Mouse (Mus musculus) limb, embryonic 11.5 days (tissue): ENCODE results near the gene Chadl. TPM values are rescaled to one million over a fixed set of nuclear protein-coding genes. Genes with fewer than 3 reads are reported as not detected.
"Not testable (repeated sequence)": the region's sequence is repeated elsewhere in the genome, so short reads cannot be mapped to it uniquely, and the experiment has no call there.

Experiments used
- ATAC-seq: fragments of 200-750 bp; cut with Nextera tagmentation; 2 replicates; pipeline ENCODE4 v1.8.0; 2017; ENCODE audit warnings: low read depth; ENCODE audit not compliant: insufficient number of reproducible peaks, low FRiP score, low TSS enrichment
- DNase-seq: peaks from one replicate; pipeline ENCODE4 v3.0.0-alpha.2; 2015; ENCODE audit warnings: low spot score
- H3K27ac ChIP-seq: fragments of 300-500 bp; sonication (generic); replicated peaks from 2 replicates; pipeline ENCODE4 v1.5.1; 2014; ENCODE audit warnings: low read depth, mild to moderate bottlenecking, low read length
- H3K27me3 ChIP-seq: fragments of 300-500 bp; sonication (generic); 2 replicates; pipeline ENCODE4 v1.6.1; 2014; ENCODE audit warnings: mild to moderate bottlenecking, low read length, mixed read lengths; ENCODE audit not compliant: control insufficient read depth, insufficient read depth
- H3K36me3 ChIP-seq: fragments of 300-500 bp; sonication (generic); 2 replicates; pipeline ENCODE4 v1.6.1; 2014; ENCODE audit warnings: mild to moderate bottlenecking, low read length, moderate library complexity, mixed read lengths; ENCODE audit not compliant: control insufficient read depth, insufficient read depth
- H3K4me1 ChIP-seq: fragments of 300-500 bp; sonication (generic); 2 replicates; pipeline ENCODE4 v1.6.1; 2014; ENCODE audit warnings: low read length, mixed read lengths; ENCODE audit not compliant: control insufficient read depth, insufficient read depth
- H3K4me2 ChIP-seq: fragments of 300-500 bp; sonication (generic); 2 replicates; pipeline ENCODE4 v1.6.1; 2014; ENCODE audit warnings: low read depth, mild to moderate bottlenecking, moderate library complexity; ENCODE audit not compliant: severe bottlenecking
- H3K4me3 ChIP-seq: fragments of 300-500 bp; sonication (generic); 2 replicates; pipeline ENCODE4 v1.5.1; 2014; ENCODE audit warnings: low read depth, low read length
- H3K9ac ChIP-seq: fragments of 300-500 bp; sonication (generic); 2 replicates; pipeline ENCODE4 v1.6.1; 2014; ENCODE audit warnings: mild to moderate bottlenecking, low read length
- H3K9me3 ChIP-seq: fragments of 300-500 bp; sonication (generic); 2 replicates; pipeline ENCODE4 v1.6.1; 2016; ENCODE audit warnings: low read length; ENCODE audit not compliant: control insufficient read depth
- WGBS: fragments of 180-500 bp; shearing (Covaris S2); extraction: QIAGEN DNeasy Blood & Tissue Kit; methylation state at CpG from one replicate; pipeline ENCODE4 v1.1.7; 2014; 5-methylcytosine and 5-hydroxymethylcytosine counted together
- polyA plus RNA-seq: library from polyadenylated mRNA; unstranded; fragments of >200 nt; fragmentation: Nextera tagmentation; extraction: Ambion mirVana; gene quantifications from 2 replicates; pipeline ENCODE4 v1.2.1, GENCODE M21; 2014

Gene Chadl
- 4.4 and 4.5 TPM in 2 replicates for polyA plus RNA-seq

GRCm38 (mm10) chr15:81697175-81697574 is at the start of gene Chadl:
TSS of gene Chadl (minus strand) at chr15:81697287.
- Histone ChIP-seq H3K9ac (peak within 1 kb of the TSS; percentile 7; the same call in 1 of the 2 replicates), H3K27me3 (peaks cover 25% of the 10 kb centered on the region), H3K4me3 (no peak within 1 kb of the TSS), H3K4me2 (peak within 1 kb of the TSS; percentile 17), H3K4me1 (peaks cover 5% of the 10 kb centered on the region; the same call in 1 of the 2 replicates), H3K27ac (no peak within 1 kb of the TSS), H3K36me3 (no peaks in the 10 kb centered on the region), H3K9me3 (no peaks in the 10 kb centered on the region)
- 66% methylated on average over 7 of the region's 7 CpGs for WGBS
- ATAC-seq (no peak), DNase-seq (no peak)

DNA sequence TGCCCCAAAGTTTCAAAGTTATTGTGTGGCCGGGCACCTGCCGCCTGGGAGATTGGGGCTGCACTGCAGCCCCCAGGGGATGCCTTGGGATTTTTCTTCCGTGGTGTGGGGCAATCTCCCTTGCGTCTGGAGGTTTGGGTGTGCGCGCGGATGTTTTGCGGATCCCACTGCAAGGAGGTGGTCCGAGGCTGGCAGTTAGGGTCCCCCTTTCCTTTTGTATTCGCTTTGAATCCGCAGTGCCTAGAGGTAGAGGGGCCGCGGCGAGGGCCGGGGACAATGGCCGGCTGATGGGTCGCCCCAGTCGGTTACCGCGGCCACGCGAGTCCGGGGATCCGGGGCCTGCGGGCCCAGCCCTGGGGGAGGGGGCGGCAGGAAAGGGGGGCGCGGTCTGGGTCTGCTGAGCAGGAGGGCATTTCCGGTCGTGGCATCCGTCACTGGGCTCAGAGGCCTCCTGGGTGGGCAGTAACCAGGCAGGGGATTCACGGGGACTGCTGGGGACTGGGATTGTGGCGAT is 48.6 kb upstream of the Chadl start:
- peaks cover 8% of the 10 kb centered on the region; the same call in 1 of the 2 replicates for H3K4me1 ChIP-seq
- DNase-seq (peak; percentile 85), ATAC-seq (peak; percentile 73)
- H3K27ac ChIP-seq = peak overlapping the region; percentile 91
- no peaks in the 10 kb centered on the region for H3K27me3 ChIP-seq
- no peaks in the 10 kb centered on the region for H3K9me3 ChIP-seq
- peak overlapping the region; percentile 79 for H3K4me2 ChIP-seq
- WGBS = under 1% methylated on average over 30 of the region's 33 CpGs
- peak overlapping the region; percentile 98 for H3K9ac ChIP-seq
- H3K4me3 ChIP-seq = peak overlapping the region; percentile 95
- H3K36me3 ChIP-seq = no peaks in the 10 kb centered on the region

GRCm38 (mm10) chr15:81744992-81745600 is 48.0 kb upstream of the Chadl start, which contains the start of the genes Zc3h7b and Rangap1:
TSS of gene Zc3h7b (plus strand) at chr15:81745057.
TSS of gene Rangap1 (minus strand) at chr15:81745530.
- Histone ChIP-seq H3K9ac (peak within 1 kb of the TSS; percentile 98), H3K4me1 (peaks cover 8% of the 10 kb centered on the region; the same call in 1 of the 2 replicates), H3K4me3 (peak within 1 kb of the TSS; percentile 95), H3K9me3 (no peaks in the 10 kb centered on the region), H3K4me2 (peak within 1 kb of the TSS; percentile 79), H3K36me3 (no peaks in the 10 kb centered on the region), H3K27me3 (no peaks in the 10 kb centered on the region), H3K27ac (peak within 1 kb of the TSS; percentile 91)
- 0% methylated on average over 64 of the region's 65 CpGs for WGBS
- ATAC-seq (peak; percentile 74), DNase-seq (peak; percentile 86)

GRCm38 (mm10) chr15:81742368-81742767 is 45.3 kb upstream of the Chadl start:
- not testable (repeated sequence) for H3K9me3 ChIP-seq, H3K4me2 ChIP-seq, H3K27me3 ChIP-seq, H3K9ac ChIP-seq, DNase-seq, H3K4me3 ChIP-seq, H3K27ac ChIP-seq, ATAC-seq, H3K4me1 ChIP-seq, H3K36me3 ChIP-seq
- whole genome bisulfite sequencing = 28% methylated on average over 2 of the region's 2 CpGs

GRCm38 (mm10) chr15:81739924-81740323 is 42.8 kb upstream of the Chadl start:
- Histone ChIP-seq H3K9ac (no peak overlapping the region), H3K9me3 (no peaks in the 10 kb centered on the region), H3K4me1 (no peaks in the 10 kb centered on the region), H3K27ac (no peak overlapping the region), H3K4me2 (no peak overlapping the region), H3K27me3 (no peaks in the 10 kb centered on the region), H3K4me3 (no peak overlapping the region), H3K36me3 (no peaks in the 10 kb centered on the region)
- ATAC-seq (no peak), DNase-seq (no peak)
- WGBS = 10% methylated on average over 2 of the region's 2 CpGs

DNA sequence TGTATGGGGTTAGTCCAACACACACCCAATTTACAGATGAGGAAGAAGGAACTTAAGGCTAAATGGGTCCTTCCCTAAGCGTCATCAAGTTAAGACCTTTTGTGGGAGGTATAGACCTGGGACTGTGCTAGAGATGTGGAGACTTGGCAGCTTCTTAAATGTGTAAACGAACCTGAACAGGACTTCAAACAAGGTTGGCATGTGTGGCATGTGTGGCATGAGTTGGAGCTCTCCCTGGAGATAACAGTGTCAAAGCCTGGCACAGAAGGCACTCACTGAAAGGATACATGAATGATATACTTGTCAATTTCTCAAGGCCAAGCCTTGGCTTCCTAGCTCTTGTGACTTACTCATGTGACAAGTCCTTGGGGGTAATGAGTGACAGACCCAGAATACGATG is 42.2 kb upstream of the Chadl start:
- no peaks in the 10 kb centered on the region for H3K9me3 ChIP-seq
- no peak overlapping the region for H3K27ac ChIP-seq
- no peak overlapping the region for H3K4me3 ChIP-seq
- no peaks in the 10 kb centered on the region for H3K4me1 ChIP-seq
- ATAC-seq = no peak
- H3K9ac ChIP-seq = no peak overlapping the region
- no peaks in the 10 kb centered on the region for H3K36me3 ChIP-seq
- H3K4me2 ChIP-seq = no peak overlapping the region
- no peak for DNase-seq
- no peaks in the 10 kb centered on the region for H3K27me3 ChIP-seq
- 88% methylated on average over 3 of the region's 3 CpGs for WGBS

DNA sequence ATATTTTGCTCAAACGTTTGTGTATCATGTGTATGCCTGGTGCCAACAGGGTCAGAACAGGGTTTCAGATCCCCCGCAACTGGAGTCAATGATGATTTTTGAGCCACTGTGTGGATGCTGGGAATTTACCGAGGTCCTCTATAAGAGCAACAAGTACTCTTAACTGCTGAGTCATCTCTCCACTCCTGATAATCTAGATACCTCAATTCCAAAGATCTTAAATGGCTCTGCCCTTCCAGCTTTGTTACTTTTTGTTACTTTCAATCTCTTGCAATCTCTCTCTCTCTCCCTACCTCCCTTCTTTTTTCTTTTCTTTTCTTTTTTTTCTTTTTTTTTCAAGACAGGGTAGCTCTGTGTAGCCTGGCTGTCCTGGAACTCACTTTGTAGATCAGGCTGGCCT is 38.0 kb upstream of the Chadl start:
- Histone ChIP-seq H3K9ac (no peak overlapping the region), H3K36me3 (no peaks in the 10 kb centered on the region), H3K27me3 (no peaks in the 10 kb centered on the region), H3K4me2 (no peak overlapping the region), H3K9me3 (no peaks in the 10 kb centered on the region), H3K4me1 (no peaks in the 10 kb centered on the region), H3K27ac (no peak overlapping the region), H3K4me3 (no peak overlapping the region)
- ATAC-seq (no peak), DNase-seq (no peak)
- WGBS = 61% methylated on average over 3 of the region's 3 CpGs

DNA sequence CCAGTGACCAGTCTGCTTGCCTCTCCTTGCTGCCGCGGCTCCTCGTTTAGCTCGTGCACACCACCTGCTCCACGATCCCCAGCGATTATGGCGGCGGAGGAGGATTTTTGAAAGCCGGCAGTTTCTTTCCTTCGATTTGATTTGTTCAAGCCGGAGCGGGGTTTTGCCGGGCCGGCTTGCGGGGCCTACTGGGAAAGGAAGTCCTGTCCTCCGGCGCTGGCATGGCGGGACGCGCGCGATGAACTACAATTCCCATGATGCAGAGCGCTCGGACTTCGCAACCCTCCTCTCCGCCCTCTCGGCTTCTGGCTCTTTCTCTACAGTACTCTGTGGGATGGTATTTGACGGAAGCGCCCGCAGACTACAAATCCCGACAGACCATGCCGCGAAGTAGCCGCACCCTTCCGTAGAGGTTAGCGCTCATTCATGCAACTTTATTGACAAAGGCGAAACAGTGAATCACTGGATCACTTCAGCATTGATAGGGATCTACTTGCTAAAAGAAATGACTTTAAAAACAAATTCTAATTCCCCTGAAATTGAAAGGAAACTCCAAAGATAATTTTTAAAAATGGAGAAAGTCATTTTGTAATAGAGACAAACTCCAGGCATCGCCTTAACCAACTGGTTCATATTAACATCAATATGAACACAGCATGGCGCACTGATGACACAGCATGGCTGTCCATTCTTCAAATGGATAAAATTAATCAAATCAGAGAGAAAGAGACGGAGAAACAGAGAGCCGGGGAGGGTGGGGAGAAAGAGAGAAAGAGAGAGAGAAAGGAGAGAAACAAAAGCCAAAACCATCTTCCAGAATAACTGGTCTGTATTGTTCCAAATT is 32.9 kb upstream of the Chadl start:
- Histone ChIP-seq H3K4me1 (peaks cover 7% of the 10 kb centered on the region; the same call in 1 of the 2 replicates), H3K4me3 (peak overlapping the region; percentile 100), H3K4me2 (peak overlapping the region; percentile 85), H3K9ac (peak overlapping the region; percentile 93), H3K36me3 (peaks cover 2% of the 10 kb centered on the region; the same call in 1 of the 2 replicates), H3K27ac (peak overlapping the region; percentile 21; the same call in 1 of the 2 replicates), H3K27me3 (no peaks in the 10 kb centered on the region), H3K9me3 (no peaks in the 10 kb centered on the region)
- WGBS = 5% methylated on average over 41 of the region's 41 CpGs
- DNase-seq = peak; percentile 98
- ATAC-seq = peak; percentile 98
